Mouse (Mus musculus): ENCODE data around the gene Ppp2r3a. TPM values are rescaled to one million over a fixed set of nuclear protein-coding genes. Genes with fewer than 3 reads are reported as not detected.
A peak's percentile ranks its signal among the peaks of the same experiment; 100 is the strongest.

The Ppp2r3a gene
- polyA plus RNA-seq, 1 experiment, result 25.4 TPM

DNA sequence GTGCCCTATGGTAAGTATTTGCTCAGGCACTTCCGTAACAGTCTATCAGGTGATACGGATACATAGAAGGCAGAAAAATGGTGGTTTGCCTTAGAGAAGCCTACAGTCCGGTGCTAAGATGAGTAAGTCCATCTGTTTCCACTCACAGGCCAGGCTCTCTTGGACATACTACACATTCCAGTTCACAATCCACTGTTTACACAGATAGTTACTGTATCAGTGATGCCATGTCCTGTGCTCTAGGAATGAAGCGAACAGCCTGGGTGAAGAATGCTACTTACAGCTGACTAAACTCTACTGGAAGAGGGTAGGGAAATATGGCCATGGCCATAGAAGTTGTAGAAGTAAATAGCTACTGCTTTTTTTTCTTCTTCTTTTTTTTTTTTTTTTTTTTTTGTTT is 138.3 kb downstream of the Ppp2r3a start:
- Histone ChIP-seq H3K27ac (ENCODE audit: insufficient read depth, low read length) (0 out of 2 replicates have a peak overlapping the region, but pooled peaks have one; percentile 4), H3K4me3 (ENCODE audit: insufficient read depth, low read length) (no peak overlapping the region), H3K4me1 (ENCODE audit: control insufficient read depth, insufficient read depth, low read length) (peaks cover 15% of the 10 kb centered on the region; the same call in 1 of the 2 replicates)
- TF ChIP-seq POLR2A (IDR thresholded peaks at IDR 0.05; ENCODE audit: low read depth, low read length) (no peak), CTCF (IDR thresholded peaks at IDR 0.05; ENCODE audit: borderline replicate concordance, insufficient read depth, low read length) (no peak)

DNA sequence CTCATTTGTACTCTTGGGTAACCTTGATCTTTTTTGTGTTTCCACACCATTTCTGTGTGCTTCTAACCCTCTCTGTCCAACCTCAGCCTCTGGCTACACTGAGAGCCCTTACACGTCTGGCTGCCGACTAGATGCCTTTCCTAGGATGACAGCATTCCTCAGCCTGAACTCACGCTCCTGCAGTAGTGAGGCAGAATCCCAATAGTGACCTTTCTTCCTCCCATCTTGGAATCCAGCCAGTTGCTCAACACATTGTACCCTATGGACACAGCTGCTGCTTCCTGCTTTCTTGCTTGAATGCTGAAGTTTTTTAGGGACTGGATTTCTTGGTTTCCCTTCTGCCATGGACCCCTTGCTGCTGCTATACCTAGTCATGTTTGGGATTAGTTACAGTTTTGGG is 141.6 kb downstream of the Ppp2r3a start:
- Histone ChIP-seq H3K4me3 (ENCODE audit: insufficient read depth, low read length) (no peak overlapping the region), H3K4me1 (ENCODE audit: control insufficient read depth, insufficient read depth, low read length) (peaks cover 15% of the 10 kb centered on the region; the same call in 1 of the 2 replicates)
- TF ChIP-seq POLR2A (IDR thresholded peaks at IDR 0.05; ENCODE audit: low read depth, low read length) (no peak), CTCF (IDR thresholded peaks at IDR 0.05; ENCODE audit: borderline replicate concordance, insufficient read depth, low read length) (no peak)

DNA sequence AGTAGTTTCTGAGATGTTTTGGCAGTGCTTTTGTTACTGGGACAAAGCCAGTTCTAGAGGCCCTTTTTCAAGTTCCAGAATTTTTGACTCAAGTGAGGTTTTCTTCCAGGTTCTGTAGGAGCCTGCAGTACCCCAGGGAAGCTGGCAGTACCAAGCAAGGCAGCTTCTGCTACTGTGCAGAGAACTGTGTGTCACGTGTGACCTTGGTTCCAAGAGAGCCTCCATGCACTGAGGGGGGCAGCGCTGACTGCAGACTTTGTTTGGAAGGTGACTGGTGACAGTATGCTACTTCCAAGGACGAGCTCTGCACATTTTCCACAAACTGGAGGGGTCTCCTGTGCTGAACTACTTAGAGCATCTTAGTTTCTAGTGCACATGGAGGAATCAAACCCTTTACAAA is 144.2 kb downstream of the Ppp2r3a start:
- TF ChIP-seq CTCF (IDR thresholded peaks at IDR 0.05; ENCODE audit: borderline replicate concordance, insufficient read depth, low read length), result no peak
- TF ChIP-seq POLR2A (IDR thresholded peaks at IDR 0.05; ENCODE audit: low read depth, low read length), result no peak
- Histone ChIP-seq H3K4me3 (ENCODE audit: insufficient read depth, low read length) (no peak overlapping the region), H3K4me1 (ENCODE audit: control insufficient read depth, insufficient read depth, low read length) (peaks cover 11% of the 10 kb centered on the region; the same call in 1 of the 2 replicates), H3K27ac (ENCODE audit: insufficient read depth, low read length) (no peak overlapping the region)

More for the DNA sequence above, 141.6 kb downstream of the Ppp2r3a start:
- H3K27ac ChIP-seq (ENCODE audit: insufficient read depth, low read length), result peak overlapping the region; percentile 42; the same call in 1 of the 2 replicates

DNA sequence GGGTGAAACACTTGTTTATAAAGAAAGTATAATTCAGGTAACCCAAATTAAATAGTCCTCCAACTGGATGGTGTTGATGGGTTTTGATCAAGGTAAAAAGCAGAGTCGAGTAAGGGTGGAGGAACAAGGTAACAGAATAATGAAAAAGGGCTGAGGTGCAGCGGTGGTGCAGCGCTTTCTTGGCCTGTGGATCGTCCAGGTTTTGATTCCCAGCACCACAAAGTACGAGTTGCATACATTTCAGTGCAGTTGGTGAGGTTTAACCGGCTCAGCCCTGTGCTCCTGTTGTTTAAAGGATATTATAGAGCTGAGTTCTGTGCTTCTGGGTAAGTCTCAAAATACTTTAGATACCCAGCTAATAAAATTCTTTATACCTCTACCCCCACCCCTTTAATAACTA is 145.9 kb downstream of the Ppp2r3a start:
- H3K4me1 ChIP-seq (ENCODE audit: control insufficient read depth, insufficient read depth, low read length), result peaks cover 10% of the 10 kb centered on the region; the same call in 1 of the 2 replicates
- no peak for TF ChIP-seq POLR2A (IDR thresholded peaks at IDR 0.05; ENCODE audit: low read depth, low read length)
- no peak for TF ChIP-seq CTCF (IDR thresholded peaks at IDR 0.05; ENCODE audit: borderline replicate concordance, insufficient read depth, low read length)
- H3K27ac ChIP-seq (ENCODE audit: insufficient read depth, low read length), result no peak overlapping the region
- no peak overlapping the region for H3K4me3 ChIP-seq (ENCODE audit: insufficient read depth, low read length)

DNA sequence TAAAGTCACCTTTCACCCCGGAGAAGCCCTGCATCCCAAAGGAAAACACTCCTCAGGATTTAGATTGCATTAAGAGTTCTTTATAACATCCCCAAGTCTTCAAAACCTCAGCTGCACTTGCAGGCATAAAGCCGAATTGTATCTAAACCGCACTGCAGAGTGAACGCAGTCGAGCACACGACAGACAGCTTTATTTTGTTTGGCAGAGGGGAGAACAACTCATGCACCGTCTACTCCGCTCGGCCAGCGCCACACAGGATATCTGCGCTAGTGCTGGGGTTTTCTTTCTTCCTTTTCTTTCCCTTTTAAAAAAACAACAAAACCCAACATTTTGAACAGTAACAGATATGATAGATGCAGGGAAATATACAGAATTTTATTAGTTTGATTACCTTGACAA is 146.7 kb downstream of the Ppp2r3a start:
- TF ChIP-seq CTCF (IDR thresholded peaks at IDR 0.05; ENCODE audit: borderline replicate concordance, insufficient read depth, low read length) (no peak), POLR2A (IDR thresholded peaks at IDR 0.05; ENCODE audit: low read depth, low read length) (no peak)
- Histone ChIP-seq H3K27ac (ENCODE audit: insufficient read depth, low read length) (no peak overlapping the region), H3K4me1 (ENCODE audit: control insufficient read depth, insufficient read depth, low read length) (peaks cover 5% of the 10 kb centered on the region; the same call in 1 of the 2 replicates), H3K4me3 (ENCODE audit: insufficient read depth, low read length) (no peak overlapping the region)

DNA sequence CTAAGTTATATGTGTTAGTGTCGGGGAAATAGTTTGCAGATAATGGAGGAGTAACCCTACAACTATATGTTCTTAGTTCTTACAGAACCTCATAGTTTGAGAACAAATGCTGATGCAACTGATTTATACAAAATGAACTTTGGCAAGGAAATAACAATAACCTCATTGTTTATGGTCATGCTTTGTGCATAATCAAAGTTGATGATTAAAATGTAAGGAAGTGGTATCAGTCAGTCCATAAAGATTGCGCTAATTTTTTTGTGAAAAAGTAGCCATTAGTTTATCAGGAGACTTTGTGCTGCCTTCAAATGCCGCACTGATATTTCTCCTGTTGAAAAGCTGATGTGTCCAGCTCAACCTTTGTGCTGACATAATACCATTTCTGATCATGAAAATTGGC is 149.3 kb downstream of the Ppp2r3a start:
- no peak overlapping the region for H3K4me3 ChIP-seq (ENCODE audit: insufficient read depth, low read length)
- no peaks in the 10 kb centered on the region for H3K4me1 ChIP-seq (ENCODE audit: control insufficient read depth, insufficient read depth, low read length)
- H3K27ac ChIP-seq (ENCODE audit: insufficient read depth, low read length), result no peak overlapping the region
- no peak for TF ChIP-seq CTCF (IDR thresholded peaks at IDR 0.05; ENCODE audit: borderline replicate concordance, insufficient read depth, low read length)
- TF ChIP-seq POLR2A (IDR thresholded peaks at IDR 0.05; ENCODE audit: low read depth, low read length), result no peak

DNA sequence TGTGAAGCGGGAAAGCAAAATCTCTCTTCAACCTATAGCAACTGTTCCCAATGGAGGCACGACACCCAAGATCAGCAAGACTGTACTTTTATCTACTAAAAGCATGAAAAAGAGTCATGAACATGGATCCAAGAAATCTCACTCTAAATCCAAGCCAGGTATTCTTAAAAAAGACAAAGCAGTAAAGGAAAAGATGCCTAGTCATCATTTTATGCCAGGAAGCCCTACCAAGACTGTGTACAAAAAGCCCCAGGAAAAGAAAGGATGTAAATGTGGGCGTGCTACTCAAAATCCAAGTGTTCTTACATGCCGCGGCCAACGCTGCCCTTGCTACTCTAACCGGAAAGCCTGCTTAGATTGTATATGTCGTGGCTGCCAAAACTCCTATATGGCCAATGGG is 150.0 kb downstream of the Ppp2r3a start:
- Histone ChIP-seq H3K4me1 (ENCODE audit: control insufficient read depth, insufficient read depth, low read length) (no peaks in the 10 kb centered on the region), H3K27ac (ENCODE audit: insufficient read depth, low read length) (no peak overlapping the region), H3K4me3 (ENCODE audit: insufficient read depth, low read length) (no peak overlapping the region)
- TF ChIP-seq CTCF (IDR thresholded peaks at IDR 0.05; ENCODE audit: borderline replicate concordance, insufficient read depth, low read length), result no peak
- no peak for TF ChIP-seq POLR2A (IDR thresholded peaks at IDR 0.05; ENCODE audit: low read depth, low read length)

DNA sequence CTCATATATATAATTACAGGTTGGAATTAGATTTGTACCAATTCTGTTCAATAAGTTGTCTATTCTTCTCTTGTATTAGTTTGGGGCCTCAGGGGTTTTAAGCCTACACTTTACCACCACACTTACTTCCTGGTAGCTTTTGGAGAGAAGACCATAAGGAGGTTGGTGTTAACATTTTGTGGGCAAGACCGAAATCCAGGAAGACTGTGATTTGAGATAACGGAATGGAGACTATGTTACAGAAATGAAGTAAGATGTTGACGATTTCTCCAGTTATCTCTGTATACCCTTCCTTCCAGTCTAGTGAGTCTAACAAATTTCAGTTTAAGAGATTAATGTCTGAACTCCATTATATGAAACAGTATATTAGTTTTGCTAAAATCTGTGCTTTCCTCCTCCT is 151.4 kb downstream of the Ppp2r3a start:
- no peak for TF ChIP-seq POLR2A (IDR thresholded peaks at IDR 0.05; ENCODE audit: low read depth, low read length)
- TF ChIP-seq CTCF (IDR thresholded peaks at IDR 0.05; ENCODE audit: borderline replicate concordance, insufficient read depth, low read length), result no peak
- no peak overlapping the region for H3K27ac ChIP-seq (ENCODE audit: insufficient read depth, low read length)
- no peaks in the 10 kb centered on the region for H3K4me1 ChIP-seq (ENCODE audit: control insufficient read depth, insufficient read depth, low read length)
- H3K4me3 ChIP-seq (ENCODE audit: insufficient read depth, low read length), result no peak overlapping the region

DNA sequence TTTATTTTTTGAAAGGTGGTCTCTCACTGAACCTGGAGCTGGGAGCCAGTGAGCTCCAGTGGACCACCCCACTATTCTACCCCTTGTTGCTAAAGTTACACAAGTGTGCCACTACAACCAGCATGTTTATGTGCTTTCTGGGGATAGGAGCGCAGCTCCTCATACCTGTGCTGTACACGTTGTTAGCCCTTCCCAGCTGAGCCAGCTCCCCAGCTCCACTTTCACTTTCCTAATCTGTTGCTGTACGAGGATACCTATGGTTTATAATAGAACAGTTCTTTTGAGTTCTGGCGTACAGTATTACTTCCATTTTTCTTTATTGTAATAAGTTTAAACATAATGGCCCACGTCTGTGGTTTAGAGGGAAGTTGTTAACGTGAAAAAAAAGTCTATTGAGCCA is 152.2 kb downstream of the Ppp2r3a start:
- Histone ChIP-seq H3K27ac (ENCODE audit: insufficient read depth, low read length) (no peak overlapping the region), H3K4me3 (ENCODE audit: insufficient read depth, low read length) (no peak overlapping the region), H3K4me1 (ENCODE audit: control insufficient read depth, insufficient read depth, low read length) (no peaks in the 10 kb centered on the region)
- TF ChIP-seq CTCF (IDR thresholded peaks at IDR 0.05; ENCODE audit: borderline replicate concordance, insufficient read depth, low read length), result no peak
- no peak for TF ChIP-seq POLR2A (IDR thresholded peaks at IDR 0.05; ENCODE audit: low read depth, low read length)

DNA sequence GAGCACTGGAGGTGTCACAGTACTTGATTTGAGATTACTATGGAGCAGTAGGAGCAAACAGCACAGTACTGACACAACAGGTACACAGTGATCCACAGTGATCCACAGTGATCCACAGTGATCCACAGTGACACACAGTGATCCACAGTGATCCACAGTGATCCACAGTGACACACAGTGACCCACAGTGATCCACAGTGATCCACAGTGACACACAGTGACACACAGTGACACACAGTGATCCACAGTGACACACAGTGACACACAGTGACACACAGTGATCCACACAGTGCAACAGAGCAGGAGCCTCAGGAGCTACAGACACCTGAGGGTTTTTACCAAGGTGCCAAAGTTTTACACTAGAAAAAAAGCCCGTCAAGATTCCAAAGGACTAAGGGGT is 154.1 kb downstream of the Ppp2r3a start:
- TF ChIP-seq CTCF (IDR thresholded peaks at IDR 0.05; ENCODE audit: borderline replicate concordance, insufficient read depth, low read length) (no peak), POLR2A (IDR thresholded peaks at IDR 0.05; ENCODE audit: low read depth, low read length) (no peak)
- Histone ChIP-seq H3K4me3 (ENCODE audit: insufficient read depth, low read length) (no peak overlapping the region), H3K27ac (ENCODE audit: insufficient read depth, low read length) (no peak overlapping the region), H3K4me1 (ENCODE audit: control insufficient read depth, insufficient read depth, low read length) (no peaks in the 10 kb centered on the region)

DNA sequence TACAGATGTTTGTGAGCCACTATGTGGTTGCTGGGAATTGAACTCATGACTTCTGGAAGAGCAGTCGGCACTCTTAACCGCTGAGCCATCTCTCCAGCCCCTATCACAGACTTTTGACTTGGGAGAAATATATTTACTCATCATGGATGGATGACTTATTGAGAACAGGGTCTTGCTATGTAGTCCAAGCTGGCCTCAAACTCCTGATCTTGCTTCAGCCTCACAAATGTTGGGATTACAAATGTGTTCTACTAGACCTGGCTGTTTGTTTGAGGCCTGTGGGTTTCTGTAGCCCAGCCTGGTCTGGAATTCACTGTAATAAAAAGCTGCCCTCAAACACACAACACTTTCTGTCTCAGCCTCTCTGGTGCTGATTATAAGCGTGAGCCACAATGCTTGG is 155.1 kb downstream of the Ppp2r3a start:
- Histone ChIP-seq H3K27ac (ENCODE audit: insufficient read depth, low read length) (no peak overlapping the region), H3K4me3 (ENCODE audit: insufficient read depth, low read length) (no peak overlapping the region), H3K4me1 (ENCODE audit: control insufficient read depth, insufficient read depth, low read length) (no peaks in the 10 kb centered on the region)
- TF ChIP-seq CTCF (IDR thresholded peaks at IDR 0.05; ENCODE audit: borderline replicate concordance, insufficient read depth, low read length) (no peak), POLR2A (IDR thresholded peaks at IDR 0.05; ENCODE audit: low read depth, low read length) (no peak)

Data from embryonic fibroblast, embryonic 13.5 days (primary cell).